Mouse (Mus musculus) frontal cortex, postnatal 10 days (tissue): ENCODE measurements around the gene Cenpm.

ENCODE experiments used
- DNase-seq, 2 experiments: peaks; one replicate each; pipeline ENCODE4 v3.0.0; 2022; ENCODE audit warnings: low spot score in 2 of 2, mixed read lengths in 1 of 2

The Cenpm gene

DNA sequence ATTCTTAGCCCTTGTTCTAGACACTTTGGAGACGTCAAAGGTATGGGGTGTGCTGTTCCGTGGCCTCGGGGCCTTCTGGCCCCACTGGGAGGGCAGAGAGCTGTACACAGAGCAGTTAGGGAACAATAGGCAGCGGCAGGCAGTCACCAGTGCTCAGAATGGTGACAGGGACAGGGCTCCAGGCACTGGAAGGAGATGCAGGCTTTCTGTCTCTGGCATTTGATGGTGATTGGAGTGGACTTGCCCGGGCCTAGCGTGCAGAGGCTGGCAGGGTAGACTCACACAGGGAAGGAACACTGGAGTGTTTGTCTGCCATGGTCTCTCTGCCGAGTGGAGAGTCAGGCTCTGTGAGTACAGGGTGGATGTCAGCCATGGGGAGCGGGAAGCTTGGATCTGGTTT lies 51.9 kb downstream of the Cenpm start:
- no peak for DNase-seq

DNA sequence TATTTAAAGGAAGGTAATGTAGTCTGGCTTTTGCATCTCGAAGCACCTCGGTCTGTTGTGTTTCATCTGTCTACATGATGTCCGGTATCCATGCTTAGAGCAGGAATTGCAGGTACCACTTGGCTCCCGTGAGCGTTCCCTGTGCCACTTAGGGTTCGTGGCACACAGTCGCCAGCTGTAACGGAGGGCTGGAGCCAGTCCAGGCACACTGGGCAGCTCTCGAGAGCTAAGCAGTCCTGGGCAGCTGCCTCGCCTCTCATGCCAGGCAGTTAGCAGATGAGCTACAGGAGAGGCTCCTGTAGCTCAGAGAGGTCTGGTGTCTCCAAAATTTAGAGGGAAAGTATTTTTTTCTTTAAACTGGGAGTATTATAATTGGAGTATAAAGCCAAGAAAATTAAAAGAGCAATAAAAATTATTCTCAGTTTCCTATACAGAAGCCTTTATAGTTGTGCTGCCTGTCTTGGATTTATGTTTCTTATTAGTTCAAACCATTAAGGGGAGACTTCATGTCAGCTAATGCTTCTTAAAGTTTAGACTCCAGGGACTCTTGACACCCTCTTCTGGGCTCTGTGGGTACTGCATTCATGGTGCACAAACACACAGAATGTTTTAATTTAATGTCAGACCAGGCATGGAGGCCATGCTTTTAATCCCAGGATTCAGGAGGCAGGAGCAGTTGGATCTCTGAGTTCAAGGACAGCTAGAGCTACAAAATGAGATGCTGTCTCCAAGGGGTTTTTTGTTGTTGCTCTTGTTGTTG lies 55.9 kb downstream of the Cenpm start:
- DNase-seq = no peak

DNA sequence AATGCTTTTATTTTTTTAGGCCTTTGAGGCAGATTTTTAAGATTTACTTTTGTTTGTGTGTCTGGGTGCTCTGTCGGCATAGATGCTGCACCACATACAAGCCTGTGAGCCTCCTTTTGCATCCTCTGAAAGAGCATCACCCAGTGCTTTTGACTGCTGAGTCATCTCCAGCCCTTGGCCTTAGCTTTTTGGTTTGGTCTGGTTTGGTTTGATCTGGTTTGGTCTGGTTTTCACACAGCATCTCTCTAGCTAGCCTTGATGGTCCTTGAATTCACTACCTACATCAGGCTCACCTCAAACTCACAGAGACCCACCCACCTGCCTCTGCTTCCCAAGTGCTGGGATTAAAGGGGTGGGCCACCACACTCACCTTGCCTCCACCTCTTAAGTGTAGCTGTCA lies 56.6 kb downstream of the Cenpm start:
- DNase-seq = no peak

DNA sequence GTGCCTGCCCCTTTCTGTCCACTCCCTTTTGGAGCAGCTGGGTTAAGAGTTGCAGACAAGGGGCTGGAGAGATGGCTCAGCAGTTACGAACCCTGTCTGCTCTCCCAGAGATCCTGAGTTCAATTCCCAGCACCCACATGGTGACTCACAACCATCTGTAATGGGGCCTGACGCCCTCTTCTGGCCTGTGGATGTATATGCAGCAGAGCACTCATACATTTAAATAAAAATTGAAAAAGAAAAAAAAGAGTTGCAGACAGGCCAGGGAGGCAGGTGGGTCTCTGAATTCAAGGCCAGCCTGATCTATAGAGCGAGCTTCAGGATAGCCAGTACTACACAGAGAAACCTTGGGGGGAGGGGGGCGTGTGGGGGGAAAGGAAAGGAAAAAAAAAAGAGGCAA lies 57.1 kb downstream of the Cenpm start:
- no peak for DNase-seq

DNA sequence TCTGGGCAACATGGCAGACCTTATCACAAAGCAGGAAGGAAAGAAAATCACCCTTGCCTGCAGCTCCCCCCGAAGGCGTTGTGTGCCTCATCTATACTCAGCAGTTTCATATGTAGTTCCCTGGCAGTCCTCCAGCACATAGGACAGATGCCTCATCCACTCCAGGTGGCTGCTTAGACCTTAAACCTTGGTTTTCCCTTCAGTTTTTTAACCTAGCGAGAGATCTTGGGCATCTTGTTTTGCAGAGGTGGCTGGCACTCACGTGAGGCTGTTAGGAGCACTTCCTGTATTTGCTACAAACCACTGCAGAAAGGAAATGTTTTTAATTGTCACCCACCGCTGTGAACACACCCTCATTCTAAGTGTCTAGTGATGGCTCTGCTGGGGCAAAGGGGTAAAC lies 57.6 kb downstream of the Cenpm start:
- DNase-seq = no peak

DNA sequence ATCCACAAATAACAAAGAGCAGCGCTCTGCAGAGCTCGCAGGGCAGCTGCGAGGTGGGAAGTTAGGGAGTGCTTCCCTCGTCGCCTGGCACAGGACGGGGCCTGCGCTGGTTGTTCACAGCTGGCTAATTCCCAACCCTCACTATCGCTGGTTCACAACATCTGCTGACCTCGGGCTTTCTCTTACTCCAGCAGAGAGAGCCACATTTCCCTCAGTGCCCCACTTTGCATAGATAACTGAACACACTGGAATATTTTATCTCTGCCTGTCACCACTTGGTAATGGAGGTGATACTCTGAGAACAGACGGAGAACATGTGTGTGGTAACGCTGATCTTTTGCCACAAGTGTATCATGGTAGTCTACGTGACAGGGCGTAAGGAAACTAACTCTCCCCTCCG lies 58.4 kb downstream of the Cenpm start:
- no peak for DNase-seq

DNA sequence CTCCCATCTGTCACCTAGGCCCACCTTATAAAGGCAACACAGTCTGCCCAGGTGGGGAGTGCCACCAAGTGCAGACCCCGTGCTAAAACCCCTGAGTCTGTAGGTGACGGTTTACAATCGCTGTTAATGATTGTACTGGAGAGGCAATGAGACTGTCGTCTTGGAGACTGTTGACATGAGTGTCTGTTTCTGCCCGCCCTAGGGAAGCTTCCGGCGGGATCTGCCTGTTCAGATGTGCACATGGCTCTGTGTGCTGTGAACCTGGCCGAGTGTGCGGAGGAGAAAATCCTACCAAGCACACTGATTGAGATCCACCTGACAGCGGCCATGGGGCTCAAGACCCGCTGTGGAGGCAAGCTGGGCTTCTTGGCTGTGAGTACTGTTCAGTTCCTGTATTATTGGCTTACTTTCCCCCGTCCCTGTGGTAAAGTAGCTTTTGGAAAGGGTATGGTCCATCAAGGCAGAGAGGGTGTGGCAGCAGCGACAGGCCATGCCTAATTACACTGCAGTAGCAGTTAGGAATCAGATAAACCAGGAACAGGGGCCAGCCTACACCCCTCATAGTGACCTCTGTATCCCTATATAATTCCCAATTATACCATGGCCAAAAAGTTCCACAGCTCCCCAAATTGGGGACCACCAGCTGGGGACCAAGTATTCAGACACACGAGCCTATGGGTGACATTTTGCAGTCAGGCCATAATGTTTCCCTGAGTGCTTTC lies 59.3 kb downstream of the Cenpm start:
- DNase-seq = no peak

DNA sequence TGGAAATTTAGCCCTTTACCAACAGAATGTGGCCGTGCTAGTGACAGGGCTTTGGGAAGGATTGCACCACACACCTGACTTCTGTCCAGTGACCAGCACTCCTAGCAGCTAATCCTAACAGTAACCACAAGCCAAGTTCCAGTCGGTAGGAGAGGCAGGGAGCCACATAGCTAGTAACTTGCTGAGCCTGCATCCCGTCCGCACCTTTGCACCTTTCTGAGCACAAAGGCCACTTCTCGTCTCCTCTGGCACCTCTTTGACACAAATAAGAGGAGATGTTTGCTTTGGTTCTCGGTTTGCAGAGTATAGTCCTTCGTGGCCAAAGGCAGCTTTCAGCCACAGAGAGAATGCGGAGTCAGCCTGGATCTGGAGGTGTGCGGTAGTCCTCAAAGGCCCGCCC lies 59.9 kb downstream of the Cenpm start:
- no peak for DNase-seq

DNA sequence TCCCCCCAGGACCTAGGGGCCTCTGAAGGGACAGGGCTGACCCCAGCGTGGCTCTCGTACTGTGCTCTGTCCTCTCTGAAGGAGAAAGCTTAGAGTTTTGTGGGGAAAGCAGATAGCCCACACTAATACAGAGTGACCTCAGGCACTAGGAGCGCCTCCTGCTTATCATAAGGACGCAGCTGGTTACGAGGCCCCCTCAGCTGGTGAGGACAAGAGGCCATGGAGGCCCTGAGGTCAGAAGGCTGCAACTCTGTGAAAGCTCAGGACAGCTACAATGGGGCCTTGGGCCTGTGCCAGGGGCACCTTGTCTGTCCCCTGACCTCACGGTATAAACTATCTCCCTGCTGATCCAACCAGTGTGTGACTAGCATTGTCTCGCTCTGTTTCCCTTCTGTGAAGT lies 60.4 kb downstream of the Cenpm start:
- DNase-seq = no peak
